Mouse (Mus musculus) embryonic facial prominence, embryonic 15.5 days (tissue): ENCODE data around the gene Prkci. TPM values are rescaled to one million over a fixed set of nuclear protein-coding genes. Genes with fewer than 3 reads are reported as not detected.
A peak's percentile ranks its signal among the peaks of the same experiment; 100 is the strongest.

Source experiments
- ATAC-seq: fragments of 200-750 bp; cut with Nextera tagmentation; 2 replicates; pipeline ENCODE4 v1.8.0; 2017; ENCODE audit warnings: low read depth, moderate TSS enrichment; ENCODE audit not compliant: insufficient number of reproducible peaks, low FRiP score, low TSS enrichment
- H3K27ac ChIP-seq: fragments of 300-500 bp; sonication (generic); replicated peaks from 2 replicates; pipeline ENCODE4 v1.5.1; 2015; ENCODE audit warnings: mild to moderate bottlenecking, inconsistent platforms
- H3K27me3 ChIP-seq: fragments of 300-500 bp; sonication (generic); 2 replicates; pipeline ENCODE4 v1.6.1; 2015; ENCODE audit warnings: inconsistent platforms
- H3K36me3 ChIP-seq: fragments of 300-500 bp; sonication (generic); 2 replicates; pipeline ENCODE4 v1.6.1; 2015; ENCODE audit warnings: mild to moderate bottlenecking, inconsistent platforms
- H3K4me1 ChIP-seq: fragments of 300-500 bp; sonication (generic); 2 replicates; pipeline ENCODE4 v1.6.1; 2015; ENCODE audit warnings: inconsistent platforms
- H3K4me2 ChIP-seq: fragments of 300-500 bp; sonication (generic); replicated peaks from 2 replicates; pipeline ENCODE4 v1.6.1; 2015; ENCODE audit warnings: mild to moderate bottlenecking, inconsistent platforms
- H3K4me3 ChIP-seq: fragments of 300-500 bp; sonication (generic); replicated peaks from 2 replicates; pipeline ENCODE4 v1.5.1; 2015; ENCODE audit warnings: mild to moderate bottlenecking, inconsistent platforms
- H3K9ac ChIP-seq: fragments of 300-500 bp; sonication (generic); 2 replicates; pipeline ENCODE4 v1.6.1; 2015; ENCODE audit warnings: inconsistent platforms
- H3K9me3 ChIP-seq: fragments of 300-500 bp; sonication (generic); replicated peaks from 2 replicates; pipeline ENCODE4 v1.6.1; 2016; ENCODE audit warnings: inconsistent platforms
- WGBS: fragments of 180-500 bp; shearing (Covaris S2); methylation state at CpG from one replicate; pipeline ENCODE4 v1.1.7; 2015; 5-methylcytosine and 5-hydroxymethylcytosine counted together
- polyA plus RNA-seq: library from polyadenylated mRNA; unstranded; fragments of >200 nt; fragmentation: Nextera tagmentation; extraction: Ambion mirVana; gene quantifications from 2 replicates; pipeline ENCODE4 v1.2.1, GENCODE M21; 2015

Prkci gene
- polyA plus RNA-seq, 1 experiment from 2014 or later: 35.8 TPM

GRCm38 (mm10) chr3:31019793-31020447 lies 24.4 kb downstream of the Prkci start:
- Histone ChIP-seq H3K9ac (no peak overlapping the region), H3K27me3 (no peaks in the 10 kb centered on the region), H3K9me3 (no peaks in the 10 kb centered on the region), H3K4me1 (peaks cover 54% of the 10 kb centered on the region), H3K36me3 (no peaks in the 10 kb centered on the region), H3K4me3 (no peak overlapping the region), H3K27ac (no peak overlapping the region), H3K4me2 (no peak overlapping the region)
- ATAC-seq: no peak
- WGBS: 59% methylated on average over 5 of the region's 5 CpGs

- H3K4me1 ChIP-seq: peaks cover 49% of the 10 kb centered on the region
- H3K27ac ChIP-seq: no peak overlapping the region
- H3K4me3 ChIP-seq: no peak overlapping the region
- no peaks in the 10 kb centered on the region for H3K27me3 ChIP-seq
- H3K9ac ChIP-seq: no peak overlapping the region
- H3K4me2 ChIP-seq: no peak overlapping the region
- 86% methylated on average over 4 of the region's 4 CpGs for WGBS
- ATAC-seq: no peak
- H3K36me3 ChIP-seq: no peaks in the 10 kb centered on the region
- no peaks in the 10 kb centered on the region for H3K9me3 ChIP-seq
Measured at GRCm38 (mm10) chr3:31020656-31021055, 25.1 kb downstream of the Prkci start.

GRCm38 (mm10) chr3:31022895-31023436 lies 27.4 kb downstream of the Prkci start:
- Histone ChIP-seq H3K27me3 (no peaks in the 10 kb centered on the region), H3K4me3 (no peak overlapping the region), H3K36me3 (no peaks in the 10 kb centered on the region), H3K4me2 (no peak overlapping the region; the same call in 1 of the 2 replicates), H3K9me3 (no peaks in the 10 kb centered on the region), H3K27ac (peak overlapping the region; percentile 59), H3K9ac (no peak overlapping the region), H3K4me1 (peaks cover 30% of the 10 kb centered on the region)
- 9% methylated on average over 7 of the region's 7 CpGs for WGBS
- ATAC-seq: peak; percentile 89

- Histone ChIP-seq H3K4me2 (no peak overlapping the region), H3K9ac (no peak overlapping the region), H3K36me3 (peaks cover 15% of the 10 kb centered on the region; the same call in 1 of the 2 replicates), H3K4me3 (no peak overlapping the region), H3K27ac (no peak overlapping the region), H3K4me1 (peaks cover 22% of the 10 kb centered on the region), H3K27me3 (no peaks in the 10 kb centered on the region), H3K9me3 (no peaks in the 10 kb centered on the region)
- ATAC-seq: no peak
- WGBS: 87% methylated on average over 8 of the region's 8 CpGs
Measured at GRCm38 (mm10) chr3:31027718-31028117, 32.2 kb downstream of the Prkci start.

GRCm38 (mm10) chr3:31031621-31032020 lies 36.1 kb downstream of the Prkci start:
- H3K27me3 ChIP-seq: no peaks in the 10 kb centered on the region
- H3K9ac ChIP-seq: no peak overlapping the region
- no peaks in the 10 kb centered on the region for H3K9me3 ChIP-seq
- no peak overlapping the region for H3K4me3 ChIP-seq
- H3K4me1 ChIP-seq: no peaks in the 10 kb centered on the region
- no peak for ATAC-seq
- 89% methylated on average over 9 of the region's 9 CpGs for WGBS
- no peak overlapping the region for H3K27ac ChIP-seq
- peaks cover 15% of the 10 kb centered on the region; the same call in 1 of the 2 replicates for H3K36me3 ChIP-seq
- no peak overlapping the region for H3K4me2 ChIP-seq

GRCm38 (mm10) chr3:31033644-31034043 lies 38.1 kb downstream of the Prkci start:
- 76% methylated on average over 3 of the region's 3 CpGs for WGBS
- peaks cover 23% of the 10 kb centered on the region for H3K36me3 ChIP-seq
- H3K27ac ChIP-seq: no peak overlapping the region
- no peaks in the 10 kb centered on the region for H3K4me1 ChIP-seq
- H3K9ac ChIP-seq: no peak overlapping the region
- no peaks in the 10 kb centered on the region for H3K27me3 ChIP-seq
- no peak overlapping the region for H3K4me3 ChIP-seq
- ATAC-seq: no peak
- H3K9me3 ChIP-seq: no peaks in the 10 kb centered on the region
- no peak overlapping the region for H3K4me2 ChIP-seq

GRCm38 (mm10) chr3:31037851-31038250 lies 42.3 kb downstream of the Prkci start:
- no peak overlapping the region for H3K9ac ChIP-seq
- WGBS: 93% methylated on average over 13 of the region's 13 CpGs
- no peaks in the 10 kb centered on the region for H3K27me3 ChIP-seq
- no peaks in the 10 kb centered on the region for H3K4me1 ChIP-seq
- H3K4me2 ChIP-seq: no peak overlapping the region
- no peak overlapping the region for H3K4me3 ChIP-seq
- ATAC-seq: no peak
- H3K36me3 ChIP-seq: peaks cover 26% of the 10 kb centered on the region
- no peak overlapping the region for H3K27ac ChIP-seq
- no peaks in the 10 kb centered on the region for H3K9me3 ChIP-seq

GRCm38 (mm10) chr3:31038689-31039088 lies 43.1 kb downstream of the Prkci start:
- no peak for ATAC-seq
- Histone ChIP-seq H3K4me3 (no peak overlapping the region), H3K27me3 (no peaks in the 10 kb centered on the region), H3K9me3 (no peaks in the 10 kb centered on the region), H3K9ac (no peak overlapping the region), H3K27ac (no peak overlapping the region), H3K4me1 (no peaks in the 10 kb centered on the region), H3K36me3 (peaks cover 26% of the 10 kb centered on the region), H3K4me2 (no peak overlapping the region)
- WGBS: 85% methylated on average over 10 of the region's 10 CpGs

GRCm38 (mm10) chr3:31042992-31043391 lies 47.4 kb downstream of the Prkci start:
- WGBS: 89% methylated on average over 2 of the region's 2 CpGs
- no peak overlapping the region for H3K9ac ChIP-seq

GRCm38 (mm10) chr3:31047263-31047662 lies 51.7 kb downstream of the Prkci start:
- H3K9ac ChIP-seq: no peak overlapping the region
- 61% methylated on average over 3 of the region's 3 CpGs for WGBS
- no peaks in the 10 kb centered on the region for H3K4me1 ChIP-seq
- H3K9me3 ChIP-seq: no peaks in the 10 kb centered on the region
- no peak overlapping the region for H3K27ac ChIP-seq
- ATAC-seq: no peak
- H3K27me3 ChIP-seq: no peaks in the 10 kb centered on the region
- H3K36me3 ChIP-seq: peaks cover 32% of the 10 kb centered on the region
- no peak overlapping the region for H3K4me3 ChIP-seq
- no peak overlapping the region for H3K4me2 ChIP-seq

More at GRCm38 (mm10) chr3:31042992-31043391, 47.4 kb downstream of the Prkci start:
- Histone ChIP-seq H3K9me3 (no peaks in the 10 kb centered on the region), H3K27me3 (no peaks in the 10 kb centered on the region), H3K4me1 (no peaks in the 10 kb centered on the region), H3K4me2 (no peak overlapping the region), H3K36me3 (peaks cover 27% of the 10 kb centered on the region), H3K27ac (no peak overlapping the region), H3K4me3 (no peak overlapping the region)
- no peak for ATAC-seq

- WGBS: 85% methylated on average over 5 of the region's 5 CpGs
- Histone ChIP-seq H3K27me3 (no peaks in the 10 kb centered on the region), H3K27ac (no peak overlapping the region), H3K4me2 (no peak overlapping the region), H3K9me3 (no peaks in the 10 kb centered on the region), H3K36me3 (peaks cover 26% of the 10 kb centered on the region), H3K9ac (no peak overlapping the region), H3K4me3 (no peak overlapping the region), H3K4me1 (no peaks in the 10 kb centered on the region)
- ATAC-seq: no peak
Measured at GRCm38 (mm10) chr3:31049087-31049486, 53.5 kb downstream of the Prkci start.

- H3K9ac ChIP-seq: no peak overlapping the region
- 70% methylated on average over 7 of the region's 7 CpGs for WGBS
- ATAC-seq: no peak
- no peak overlapping the region for H3K4me2 ChIP-seq
- H3K27me3 ChIP-seq: no peaks in the 10 kb centered on the region
- no peak overlapping the region for H3K4me3 ChIP-seq
- no peaks in the 10 kb centered on the region for H3K4me1 ChIP-seq
- H3K9me3 ChIP-seq: no peaks in the 10 kb centered on the region
- peaks cover 26% of the 10 kb centered on the region for H3K36me3 ChIP-seq
- no peak overlapping the region for H3K27ac ChIP-seq
Measured at GRCm38 (mm10) chr3:31050375-31050774, 54.8 kb downstream of the Prkci start.
